Mouse (Mus musculus) CD4-positive naive resting alpha-beta T cell, adult 57 days (primary cell): Measurements from ENCODE around the gene Akap12. TPM values are rescaled to one million over a fixed set of nuclear protein-coding genes. Genes with fewer than 3 reads are reported as not detected.

Experiments used
- total RNA-seq: library from RNA; stranded (reverse); gene quantifications from one replicate; pipeline ENCODE4 v1.2.4, GENCODE M21; 2023

Akap12 gene
- total RNA-seq, result 2.4 TPM

DNA sequence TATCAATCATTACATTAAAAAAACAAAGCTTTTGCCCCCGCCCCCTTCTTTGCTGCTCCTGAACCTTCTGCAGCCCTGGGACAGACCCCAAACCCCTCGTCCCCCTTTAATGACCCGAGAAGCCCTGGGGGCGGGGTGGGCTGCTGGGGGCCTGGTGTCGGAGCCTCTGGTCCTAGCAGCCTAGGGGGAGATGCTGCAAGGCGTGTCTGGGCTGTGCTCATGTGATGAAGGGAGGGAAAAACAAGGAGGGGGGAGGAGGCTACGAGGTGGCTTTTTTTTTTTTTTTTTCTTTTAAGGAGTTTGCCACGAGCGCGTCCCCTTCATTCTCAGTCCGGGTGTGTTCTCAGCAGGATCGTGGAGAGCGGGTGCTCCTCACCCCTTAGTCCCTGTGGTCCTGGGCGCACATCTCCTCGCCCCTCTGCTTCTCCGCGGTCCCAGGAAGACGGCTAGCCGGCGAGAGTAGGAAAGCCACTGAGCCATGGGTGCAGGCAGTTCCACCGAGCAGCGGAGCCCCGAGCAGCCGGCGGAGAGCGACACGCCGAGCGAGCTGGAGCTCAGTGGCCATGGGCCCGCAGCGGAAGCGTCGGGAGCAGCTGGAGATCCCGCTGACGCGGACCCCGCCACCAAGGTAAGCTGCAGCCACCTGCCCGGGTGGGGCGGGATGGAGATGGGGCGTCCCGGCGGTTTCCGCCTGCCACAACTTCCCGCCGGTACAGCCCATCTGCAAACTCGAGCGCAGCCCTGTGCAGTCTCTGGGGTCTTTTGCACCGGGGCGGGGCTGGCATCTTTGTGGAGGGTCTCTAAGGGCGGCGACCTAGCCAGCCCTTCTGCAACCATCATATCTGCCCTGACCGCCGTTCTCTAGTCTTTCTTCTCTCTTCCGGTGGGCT, at the start of gene Akap12:
TSS of gene Akap12 (plus strand) at position 340 of the 890 bp plus-strand sequence.

DNA sequence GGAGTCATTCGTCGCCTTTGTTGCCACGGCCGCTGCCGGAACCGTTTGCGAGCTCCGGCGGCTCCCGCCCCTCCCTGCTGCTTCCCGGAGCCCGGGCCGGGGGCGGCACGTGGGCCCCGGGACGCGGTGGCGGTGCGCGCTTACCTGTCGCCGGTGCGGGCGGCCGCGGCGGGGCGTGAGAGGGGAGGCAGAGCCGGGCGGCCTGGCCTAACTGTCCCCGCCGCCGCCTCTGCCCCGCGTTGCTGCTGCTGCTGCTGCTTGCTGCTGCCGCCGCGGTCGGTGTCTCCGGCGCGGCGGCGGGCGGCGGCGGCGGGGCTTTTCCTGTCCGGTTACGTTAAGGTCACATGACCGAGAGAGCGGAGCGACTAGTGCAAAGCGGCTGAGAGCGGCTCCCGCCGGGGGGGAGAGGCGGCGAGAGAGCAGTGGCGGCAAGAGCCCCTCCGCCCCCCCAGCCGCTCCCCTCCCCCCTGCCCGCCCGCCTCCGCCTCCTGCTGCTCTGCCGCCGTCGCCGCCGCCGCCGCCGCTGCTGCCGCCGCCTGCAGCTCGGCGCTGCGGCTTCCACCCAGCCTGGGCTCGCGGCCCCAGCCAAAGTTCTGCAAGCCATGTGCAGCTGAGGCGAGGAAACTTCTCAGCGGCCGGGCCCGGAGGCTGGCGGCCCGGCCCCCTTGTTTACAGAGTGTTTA, 121.7 kb downstream of the Akap12 start, which contains the start of gene Zbtb2:
TSS of gene Zbtb2 (minus strand) at position 408 of the 683 bp plus-strand sequence.

Other genes with a start within 250 kb of the Akap12 start
- gene Zbtb2, start 121.7 kb downstream of the Akap12 start, total RNA-seq, result 35.4 TPM
- 39.9 TPM for gene Rmnd1, start 166.0 kb downstream of the Akap12 start, total RNA-seq
- 21.6 TPM for gene Armt1, start 166.1 kb downstream of the Akap12 start, total RNA-seq
- gene Ccdc170, start 216.1 kb downstream of the Akap12 start, total RNA-seq, result 1.5 TPM